Mouse (Mus musculus) lung, postnatal 36 days (tissue): Measurements from ENCODE around the gene Inpp5d.

Experiments used
- DNase-seq: peaks from one replicate; pipeline ENCODE4 v3.0.0; 2022; ENCODE audit warnings: mixed read lengths

The Inpp5d gene

DNA sequence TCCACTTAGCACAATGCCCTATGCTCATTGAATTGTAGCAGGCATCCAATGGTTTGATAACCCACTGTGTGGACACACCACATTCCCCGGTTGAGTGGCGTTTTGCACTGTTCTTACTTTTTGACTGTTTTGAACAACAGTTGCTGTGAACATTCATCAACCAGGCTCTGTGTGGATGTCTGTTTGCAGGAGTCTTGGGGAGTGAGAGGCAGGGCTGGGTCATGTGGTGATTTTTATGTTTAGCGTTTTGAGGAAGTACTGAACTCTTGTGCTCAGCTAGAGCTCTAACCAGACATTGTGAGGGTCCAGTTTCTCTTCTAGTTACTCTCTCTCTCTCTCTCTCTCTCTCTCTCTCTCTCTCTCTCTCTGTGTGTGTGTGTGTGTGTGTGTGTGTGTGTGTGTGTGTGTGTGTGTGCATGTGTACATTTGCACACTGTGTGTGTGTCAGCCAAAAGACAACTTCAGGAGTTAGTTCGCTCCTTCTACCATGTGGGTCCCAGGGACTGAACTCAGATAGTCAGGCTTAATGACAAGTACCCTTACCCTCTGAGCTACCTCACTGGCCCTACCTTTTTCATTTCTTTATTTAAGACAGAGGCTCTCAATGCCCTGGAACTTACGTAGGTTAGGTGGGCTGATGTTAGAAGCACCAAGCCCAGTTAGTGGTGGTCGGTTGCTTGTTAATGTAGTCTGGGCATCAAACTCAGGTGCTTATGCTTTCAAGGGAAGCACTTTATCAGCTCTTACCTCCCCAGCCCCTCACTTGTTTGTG lies 5.3 kb downstream of the Inpp5d start:
- peak; percentile 39 for DNase-seq

- peak; percentile 87 for DNase-seq
Observed at GRCm38 (mm10) chr1:87626344-87626743, 6.2 kb downstream of the Inpp5d start.

GRCm38 (mm10) chr1:87628085-87628484 lies 8.0 kb downstream of the Inpp5d start:
- DNase-seq, result no peak

DNA sequence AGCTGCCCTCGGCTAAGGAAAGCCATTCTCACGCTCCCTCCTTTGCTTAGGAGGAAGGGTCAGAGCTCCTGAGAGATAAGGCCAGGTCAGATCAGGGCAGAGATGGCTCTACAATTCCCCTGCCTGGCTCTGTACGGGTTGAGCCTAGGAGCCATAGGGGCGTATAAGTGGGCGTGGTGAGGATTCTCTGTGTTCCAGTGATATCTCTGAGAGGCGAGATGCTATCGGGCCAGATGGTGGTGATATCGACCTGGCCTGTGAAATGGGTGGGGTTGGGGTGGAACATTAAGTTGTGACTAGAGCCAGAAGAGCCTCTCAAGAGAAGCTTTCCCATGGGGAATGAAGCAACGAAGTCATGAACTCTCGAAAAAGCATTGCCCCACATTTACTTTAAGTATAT lies 11.5 kb downstream of the Inpp5d start:
- no peak for DNase-seq

DNA sequence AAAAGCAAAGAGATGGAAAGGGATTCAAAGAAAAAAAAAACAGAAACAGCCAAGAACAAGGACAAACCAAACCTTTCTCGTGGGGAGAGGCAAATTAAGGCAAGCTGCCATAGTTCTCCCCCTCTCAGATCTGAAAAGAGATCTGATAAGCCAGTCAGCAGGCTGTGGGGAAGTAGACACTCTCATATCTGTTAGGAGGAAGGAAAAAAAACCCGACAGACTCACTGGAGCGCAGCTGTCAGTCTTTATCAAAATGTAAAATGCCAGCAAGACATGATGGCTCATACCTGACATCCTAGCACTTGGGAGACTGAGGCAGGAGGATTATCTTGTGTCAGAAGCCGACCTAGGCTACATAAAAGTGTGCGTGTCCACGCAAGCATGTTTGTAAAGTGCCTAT lies 12.1 kb downstream of the Inpp5d start:
- DNase-seq, result no peak

GRCm38 (mm10) chr1:87636716-87637117 lies 16.6 kb downstream of the Inpp5d start:
- DNase-seq, result no peak

DNA sequence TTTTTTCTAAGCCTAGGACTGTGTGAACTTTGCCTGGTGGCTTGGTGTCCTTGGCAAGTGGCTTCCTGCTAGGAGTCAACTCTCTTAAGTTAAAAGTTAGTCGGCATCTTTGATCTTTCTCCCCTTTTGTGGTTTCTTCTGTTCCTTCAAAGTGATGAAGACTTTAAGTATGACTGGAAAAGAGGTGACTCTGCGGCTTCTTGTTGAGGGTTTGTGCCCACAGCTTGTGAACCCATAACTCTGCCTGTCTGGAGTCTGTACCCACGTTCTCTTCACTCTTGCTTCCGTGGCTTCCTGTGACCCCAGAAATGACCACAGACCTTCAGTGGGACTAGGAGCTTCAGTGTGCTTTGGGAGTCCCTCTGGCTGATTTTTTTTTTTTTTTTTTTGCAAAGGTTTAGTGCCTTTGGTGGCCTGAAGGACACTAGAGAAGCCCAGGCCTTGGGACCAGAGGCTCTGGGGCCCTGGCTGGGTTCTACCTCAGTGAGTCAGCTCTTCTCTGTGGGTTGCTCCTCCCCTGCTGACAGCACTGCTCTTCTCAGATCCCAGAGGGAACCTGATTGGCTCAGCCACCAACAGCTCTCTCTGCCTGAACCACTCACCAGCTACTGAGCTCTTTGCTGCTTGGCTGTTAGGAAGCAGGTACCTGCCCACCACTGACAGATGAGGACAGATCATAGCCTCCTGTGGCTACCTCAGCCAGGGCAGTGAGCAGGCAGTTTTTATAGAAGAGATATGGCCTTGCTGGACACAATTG lies 17.2 kb downstream of the Inpp5d start:
- DNase-seq, result peak; percentile 50

- no peak for DNase-seq
Observed at GRCm38 (mm10) chr1:87637878-87638600, 17.9 kb downstream of the Inpp5d start.

DNA sequence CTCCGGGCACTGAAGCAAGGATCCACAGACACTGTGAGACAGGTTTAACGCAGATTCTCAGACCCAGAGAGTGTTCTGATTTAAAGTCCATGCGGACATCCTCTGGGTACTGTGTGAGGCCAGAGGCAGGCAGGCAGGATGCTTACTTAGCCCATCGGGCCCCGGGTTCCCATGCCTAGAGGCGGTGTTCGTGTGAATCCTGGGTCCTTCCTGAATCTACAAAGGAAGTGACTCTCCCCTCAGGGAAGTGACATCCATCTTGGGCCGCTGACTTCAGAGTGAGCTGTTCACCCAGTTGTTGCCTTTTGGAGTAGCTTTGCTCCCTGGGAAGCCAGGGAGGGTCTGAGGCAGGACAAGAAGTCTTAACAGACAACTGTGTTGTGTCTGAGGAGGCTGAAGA lies 19.6 kb downstream of the Inpp5d start:
- DNase-seq, result peak; percentile 58

DNA sequence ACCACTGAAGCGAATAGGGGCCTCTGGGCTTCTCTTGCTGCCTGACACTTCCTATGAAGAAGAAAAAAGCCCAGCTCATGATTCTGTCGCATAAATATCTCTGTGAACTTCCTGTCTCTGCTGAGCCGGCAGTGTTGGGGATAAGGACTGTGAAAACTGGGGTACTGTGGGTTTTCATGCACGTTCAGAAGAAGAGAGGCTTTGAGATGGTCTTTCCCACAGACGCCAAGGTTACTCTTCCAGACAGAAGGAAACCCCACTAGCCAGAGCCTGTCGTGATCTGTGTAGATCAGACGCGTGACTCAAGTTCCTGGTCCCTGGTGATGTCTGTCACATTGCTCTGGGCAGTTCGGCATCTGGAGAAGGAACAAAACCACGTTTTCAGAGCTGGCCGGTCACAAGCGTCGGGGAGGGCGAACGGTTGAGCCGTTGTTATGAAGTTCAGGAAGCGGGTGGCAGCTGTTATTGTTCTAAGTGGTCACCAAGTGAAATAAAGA lies 20.1 kb downstream of the Inpp5d start:
- DNase-seq, result peak; percentile 88

DNA sequence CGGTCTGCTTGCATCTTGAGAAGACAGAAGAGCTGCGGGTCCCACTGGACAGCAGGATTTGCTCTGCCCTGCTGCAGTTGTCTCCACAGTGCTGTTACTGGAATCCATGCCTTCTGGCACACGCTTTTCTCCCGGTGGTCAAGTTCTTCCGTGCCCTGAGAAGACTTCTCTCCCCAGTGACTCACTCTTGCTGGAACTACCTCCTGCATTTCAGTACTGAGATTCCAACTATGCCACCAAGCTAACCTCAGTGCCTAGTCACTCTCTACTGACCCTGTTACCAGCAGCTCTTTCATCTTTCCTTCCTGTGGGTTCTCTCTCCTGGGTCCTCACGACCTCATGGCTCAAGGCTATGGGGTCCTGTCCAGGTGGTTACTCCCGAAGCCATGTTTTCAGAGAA lies 22.9 kb downstream of the Inpp5d start:
- DNase-seq, result no peak

DNA sequence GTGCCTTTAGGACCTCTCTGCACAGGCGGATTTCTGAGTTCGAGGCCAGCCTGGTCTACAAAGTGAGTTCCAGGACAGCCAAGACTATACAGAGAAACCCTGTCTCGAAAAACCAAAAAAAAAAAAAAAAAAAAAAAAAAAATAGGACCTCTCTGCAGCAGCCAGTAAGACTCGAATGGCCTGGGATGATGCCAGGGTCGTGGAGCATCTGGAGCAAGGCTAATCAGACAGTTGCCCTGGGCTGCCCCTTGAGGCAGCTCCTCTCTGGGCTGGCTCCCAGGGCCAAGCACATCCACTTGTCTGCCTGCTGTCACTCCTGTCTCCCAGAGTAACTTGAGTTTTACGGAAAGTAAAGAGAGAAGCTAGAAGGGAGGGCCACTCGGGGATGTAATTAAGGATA lies 24.9 kb downstream of the Inpp5d start:
- DNase-seq, result no peak

GRCm38 (mm10) chr1:87645748-87646147 lies 25.6 kb downstream of the Inpp5d start:
- no peak for DNase-seq

GRCm38 (mm10) chr1:87647820-87648219 lies 27.7 kb downstream of the Inpp5d start:
- DNase-seq, result no peak

- DNase-seq, result no peak
Observed at GRCm38 (mm10) chr1:87648657-87649056, 28.5 kb downstream of the Inpp5d start.

DNA sequence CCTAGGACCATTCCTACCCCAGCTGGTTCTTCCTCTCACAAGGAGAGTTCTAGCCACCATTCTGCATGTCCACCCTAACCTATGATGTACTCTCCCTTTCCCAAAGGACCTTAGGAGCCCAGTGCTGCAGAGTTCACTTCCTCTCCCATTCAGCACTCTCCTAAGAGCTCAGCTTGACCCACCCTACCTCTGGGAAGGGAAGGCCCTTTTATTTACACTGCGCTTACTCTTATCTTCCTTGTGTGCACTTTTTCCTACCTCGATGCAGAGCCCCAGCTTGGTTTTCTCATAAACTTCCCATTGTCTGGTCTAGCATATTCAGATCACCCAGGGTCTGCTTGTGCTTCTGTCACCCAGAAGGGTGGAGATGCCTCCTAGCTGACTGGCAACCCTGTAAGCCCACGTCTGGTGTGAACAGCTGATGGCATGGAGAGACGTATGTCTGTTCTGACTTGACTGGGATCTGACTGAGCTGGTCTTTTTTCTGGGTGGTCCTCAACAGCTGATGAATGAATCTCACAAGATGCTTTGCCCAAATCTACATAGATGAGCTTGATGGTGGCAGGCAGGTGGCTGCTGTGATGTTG lies 29.2 kb downstream of the Inpp5d start:
- DNase-seq, result no peak

DNA sequence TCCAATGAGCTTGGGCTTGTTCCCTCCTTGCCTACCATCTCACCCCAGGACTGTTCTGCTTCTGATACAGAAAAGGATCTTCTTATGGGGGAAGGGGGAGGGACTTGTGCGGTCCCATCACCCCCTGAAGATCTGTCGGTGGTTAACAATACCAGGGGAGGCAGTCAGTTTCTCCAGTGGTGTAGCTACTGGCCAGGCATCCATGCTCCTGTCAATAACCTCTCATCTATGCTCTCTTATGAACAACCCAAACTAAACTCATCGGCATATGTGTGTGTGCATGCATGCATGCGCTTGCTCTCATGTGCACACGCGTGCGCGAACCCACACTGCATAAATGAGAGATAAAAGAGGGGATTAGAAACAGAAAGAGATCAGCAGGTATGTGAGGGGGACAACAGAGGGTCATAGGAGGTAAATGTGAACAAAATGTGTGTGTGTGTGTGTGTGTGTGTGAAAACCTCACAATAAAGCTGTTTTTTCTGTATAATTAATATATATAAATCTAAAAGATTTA lies 29.9 kb downstream of the Inpp5d start:
- DNase-seq, result no peak

GRCm38 (mm10) chr1:87650611-87651079 lies 30.5 kb downstream of the Inpp5d start:
- DNase-seq, result peak; percentile 93

DNA sequence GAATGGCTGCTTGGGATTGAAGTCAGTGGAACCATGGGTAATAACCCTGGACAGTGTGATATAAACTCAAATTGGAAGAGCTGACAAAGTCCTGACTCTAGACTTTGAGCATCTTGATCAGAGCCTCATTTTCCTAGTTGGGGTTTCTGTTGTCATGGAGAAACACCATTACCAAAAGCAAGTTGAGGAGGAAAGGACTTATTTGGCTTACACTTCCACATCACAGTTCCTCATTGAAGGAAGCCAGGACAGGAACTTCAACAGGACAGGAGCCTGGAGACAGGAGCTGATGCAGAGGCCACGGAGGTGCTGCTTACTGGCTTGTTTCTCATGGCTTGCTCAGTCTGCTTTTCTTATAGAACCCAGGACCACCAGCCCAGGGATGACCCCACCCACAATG lies 31.3 kb downstream of the Inpp5d start:
- no peak for DNase-seq

DNA sequence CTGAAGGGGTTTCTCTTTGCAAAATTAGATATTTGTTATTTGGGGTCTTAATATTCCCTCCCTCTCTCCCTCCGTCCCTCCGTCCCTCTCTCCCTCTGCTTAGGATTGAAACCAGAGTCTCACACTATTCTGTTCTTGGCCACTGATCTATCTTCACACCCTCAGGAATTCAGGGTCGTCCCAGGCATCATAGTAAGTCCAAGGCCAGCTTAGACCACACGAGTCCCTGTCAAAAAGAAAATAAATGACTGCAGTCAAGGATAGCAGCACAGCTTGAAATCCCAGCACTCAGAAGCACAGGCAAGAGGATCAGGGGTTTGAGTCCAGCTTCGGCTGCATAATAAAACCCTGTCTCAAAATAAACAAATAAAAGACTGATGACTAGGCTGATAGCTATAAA lies 35.0 kb downstream of the Inpp5d start:
- no peak for DNase-seq

DNA sequence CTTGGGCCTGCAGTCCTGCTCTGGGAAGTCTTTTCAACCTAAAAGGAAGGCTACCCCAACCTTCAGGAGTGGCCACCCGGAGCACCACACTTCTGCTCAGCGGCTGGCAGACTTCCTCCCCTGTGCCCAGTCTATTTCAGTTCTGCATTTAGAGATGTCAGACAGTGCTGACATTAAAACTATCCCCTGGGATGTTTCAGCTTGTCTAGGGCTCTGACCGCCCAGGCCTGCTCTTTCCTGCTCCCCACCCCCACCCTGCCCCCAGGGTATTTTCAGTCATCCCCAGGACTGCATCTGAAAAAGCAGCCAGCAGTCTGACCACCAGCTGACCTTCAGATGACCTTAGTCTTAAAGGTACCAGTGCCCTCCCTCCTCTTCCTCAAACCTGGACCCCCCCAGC lies 38.0 kb downstream of the Inpp5d start:
- peak; percentile 54 for DNase-seq

DNA sequence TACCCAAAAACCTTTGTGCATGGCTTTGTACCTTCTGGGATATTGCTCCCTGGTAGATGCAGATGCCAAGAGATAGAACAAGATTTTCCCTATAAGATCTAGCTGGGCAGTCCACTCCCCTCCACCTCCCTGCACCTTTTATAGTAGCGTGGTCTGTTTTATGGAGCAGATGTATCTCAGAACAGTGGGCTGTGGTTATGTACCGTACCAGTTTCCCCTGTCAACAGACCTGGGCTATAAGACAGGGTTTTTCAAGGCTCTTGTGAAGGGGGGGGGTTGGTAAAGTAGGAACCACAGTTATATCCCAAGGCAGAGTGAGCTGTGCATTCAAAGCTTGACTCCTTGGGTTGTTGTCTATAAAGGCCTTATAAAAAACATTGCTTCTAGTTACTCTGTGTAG lies 38.4 kb downstream of the Inpp5d start:
- DNase-seq, result no peak
